Mouse (Mus musculus): ENCODE results near the gene Gm9049. TPM values are rescaled to one million over a fixed set of nuclear protein-coding genes. Genes with fewer than 3 reads are reported as not detected.
"Not testable (repeated sequence)": the region's sequence is repeated elsewhere in the genome, so short reads cannot be mapped to it uniquely, and the experiment has no call there.

The Gm9049 gene
- not detected for total RNA-seq (2021)
- long read RNA-seq, experiment 1, result 0 reads
- long read RNA-seq, experiment 2, result 0 reads

DNA sequence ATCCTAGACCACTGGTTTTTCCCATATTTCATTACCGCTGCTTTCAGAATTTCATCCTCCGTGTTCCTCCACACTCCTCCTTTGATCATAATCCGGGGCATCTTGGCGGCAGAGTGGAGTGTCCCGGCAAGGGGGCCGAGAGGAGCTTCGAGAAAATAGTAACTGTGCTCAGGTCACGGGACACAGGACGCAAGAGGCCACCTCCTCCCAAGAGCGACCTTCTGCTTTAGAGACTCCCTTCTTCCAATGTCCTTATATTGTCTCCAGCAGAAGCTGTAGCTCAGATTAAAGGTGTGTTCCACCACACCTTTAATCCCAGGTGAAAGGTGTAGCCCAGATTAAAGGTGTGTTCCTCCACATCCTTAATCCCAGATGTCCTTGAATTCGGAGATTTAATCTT lies at the start of gene Gm9049:
TSS of gene Gm9049 (minus strand) at position 101 of the 400 bp plus-strand sequence.
- DNase-seq, result not testable (repeated sequence)

DNA sequence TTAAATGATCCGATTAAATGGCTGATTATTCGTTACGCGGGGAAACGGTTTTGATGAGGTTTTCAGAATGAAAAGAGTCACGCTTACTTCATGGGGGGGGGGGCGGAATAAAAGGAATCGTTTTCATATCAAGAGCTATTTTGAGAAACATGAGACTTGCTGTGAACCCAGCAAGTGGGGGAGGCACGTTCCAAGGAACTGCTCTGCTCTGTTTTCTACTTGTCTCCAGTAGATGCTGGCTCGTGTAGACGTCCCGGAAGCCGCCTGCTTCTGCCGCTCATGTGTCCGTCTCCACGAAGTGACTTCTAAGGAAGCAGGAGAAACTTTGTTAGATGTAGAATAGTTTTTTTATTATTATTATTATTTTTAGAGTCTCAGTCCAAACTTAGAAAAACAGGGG lies 46.0 kb upstream of the Gm9049 start:
- DNase-seq, result no peak

DNA sequence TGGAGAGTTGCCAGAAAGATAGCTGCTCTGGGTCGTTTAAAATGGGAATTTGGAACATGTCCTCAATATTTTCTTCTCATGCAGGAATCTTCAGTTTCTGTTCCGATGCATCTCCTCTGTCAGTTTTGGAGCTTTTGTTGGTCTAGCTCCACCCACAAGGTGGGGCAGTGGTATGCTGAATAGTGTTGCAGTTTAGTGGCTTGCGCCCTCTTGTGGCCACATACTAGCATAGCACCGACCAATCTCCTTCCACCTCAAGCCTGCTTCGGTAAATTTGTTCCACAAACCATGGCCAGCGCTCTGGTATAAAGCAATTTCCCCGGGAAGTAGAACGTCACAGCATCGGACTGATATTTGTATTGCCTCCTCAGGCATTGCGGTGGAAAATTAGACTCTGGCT lies 16.5 kb upstream of the Gm9049 start:
- peak; percentile 71 for DNase-seq

DNA sequence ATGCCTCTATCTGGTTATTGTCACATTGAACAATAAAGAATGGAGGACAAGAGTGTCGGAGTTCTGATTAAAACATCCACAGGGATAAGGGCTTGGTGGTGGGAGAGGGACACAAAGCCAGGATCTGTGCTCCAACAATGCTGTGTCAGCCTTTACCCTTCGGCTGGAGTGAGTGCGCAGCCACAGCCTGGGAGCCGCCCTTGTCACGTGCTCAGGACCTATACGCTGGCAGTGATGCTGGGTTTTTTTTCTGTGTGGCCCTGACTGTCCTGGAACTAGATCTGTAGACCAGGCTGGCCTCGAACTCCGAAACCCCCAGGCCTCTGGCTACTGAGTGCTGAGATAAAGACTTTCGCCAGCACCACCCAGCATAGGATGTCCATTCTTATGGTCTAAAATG lies 15.6 kb upstream of the Gm9049 start:
- no peak for DNase-seq

DNA sequence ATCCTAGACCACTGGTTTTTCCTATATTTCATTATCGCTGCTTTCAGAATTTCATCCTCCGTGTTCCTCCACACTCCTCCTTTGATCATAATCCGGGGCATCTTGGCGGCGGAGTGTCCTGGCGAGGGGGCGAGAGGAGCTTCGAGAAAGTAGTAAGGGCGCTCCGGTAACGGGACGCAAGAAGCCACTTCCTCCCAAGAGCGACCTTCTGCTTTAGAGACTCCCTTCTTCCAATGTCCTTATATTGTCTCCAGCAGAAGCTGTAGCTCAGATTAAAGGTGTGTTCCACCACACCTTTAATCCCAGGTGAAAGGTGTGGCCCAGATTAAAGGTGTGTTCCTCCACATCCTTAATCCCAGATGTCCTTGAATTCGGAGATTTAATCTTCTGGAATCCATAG lies 5.3 kb downstream of the Gm9049 start, which contains the start of gene Gm9048:
TSS of gene Gm9048 (minus strand) at position 101 of the 400 bp plus-strand sequence.
- DNase-seq, result not testable (repeated sequence)

DNA sequence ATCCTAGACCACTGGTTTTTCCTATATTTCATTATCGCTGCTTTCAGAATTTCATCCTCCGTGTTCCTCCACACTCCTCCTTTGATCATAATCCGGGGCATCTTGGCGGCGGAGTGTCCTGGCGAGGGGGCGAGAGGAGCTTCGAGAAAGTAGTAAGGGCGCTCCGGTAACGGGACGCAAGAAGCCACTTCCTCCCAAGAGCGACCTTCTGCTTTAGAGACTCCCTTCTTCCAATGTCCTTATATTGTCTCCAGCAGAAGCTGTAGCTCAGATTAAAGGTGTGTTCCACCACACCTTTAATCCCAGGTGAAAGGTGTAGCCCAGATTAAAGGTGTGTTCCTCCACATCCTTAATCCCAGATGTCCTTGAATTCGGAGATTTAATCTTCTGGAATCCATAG lies 10.8 kb downstream of the Gm9049 start, which contains the start of gene Gm9046:
TSS of gene Gm9046 (minus strand) at position 101 of the 400 bp plus-strand sequence.
- not testable (repeated sequence) for DNase-seq

DNA sequence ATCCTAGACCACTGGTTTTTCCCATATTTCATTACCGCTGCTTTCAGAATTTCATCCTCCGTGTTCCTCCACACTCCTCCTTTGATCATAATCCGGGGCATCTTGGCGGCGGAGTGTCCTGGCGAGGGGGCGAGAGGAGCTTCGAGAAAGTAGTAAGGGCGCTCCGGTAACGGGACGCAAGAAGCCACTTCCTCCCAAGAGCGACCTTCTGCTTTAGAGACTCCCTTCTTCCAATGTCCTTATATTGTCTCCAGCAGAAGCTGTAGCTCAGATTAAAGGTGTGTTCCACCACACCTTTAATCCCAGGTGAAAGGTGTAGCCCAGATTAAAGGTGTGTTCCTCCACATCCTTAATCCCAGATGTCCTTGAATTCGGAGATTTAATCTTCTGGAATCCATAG lies 16.2 kb downstream of the Gm9049 start, which contains the start of gene Gm9045:
TSS of gene Gm9045 (minus strand) at position 101 of the 400 bp plus-strand sequence.
- DNase-seq, result not testable (repeated sequence)

DNA sequence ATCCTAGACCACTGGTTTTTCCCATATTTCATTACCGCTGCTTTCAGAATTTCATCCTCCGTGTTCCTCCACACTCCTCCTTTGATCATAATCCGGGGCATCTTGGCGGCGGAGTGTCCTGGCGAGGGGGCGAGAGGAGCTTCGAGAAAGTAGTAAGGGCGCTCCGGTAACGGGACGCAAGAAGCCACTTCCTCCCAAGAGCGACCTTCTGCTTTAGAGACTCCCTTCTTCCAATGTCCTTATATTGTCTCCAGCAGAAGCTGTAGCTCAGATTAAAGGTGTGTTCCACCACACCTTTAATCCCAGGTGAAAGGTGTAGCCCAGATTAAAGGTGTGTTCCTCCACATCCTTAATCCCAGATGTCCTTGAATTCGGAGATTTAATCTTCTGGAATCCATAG lies 21.6 kb downstream of the Gm9049 start, which contains the start of gene Gm9044:
TSS of gene Gm9044 (minus strand) at position 101 of the 400 bp plus-strand sequence.
- not testable (repeated sequence) for DNase-seq

DNA sequence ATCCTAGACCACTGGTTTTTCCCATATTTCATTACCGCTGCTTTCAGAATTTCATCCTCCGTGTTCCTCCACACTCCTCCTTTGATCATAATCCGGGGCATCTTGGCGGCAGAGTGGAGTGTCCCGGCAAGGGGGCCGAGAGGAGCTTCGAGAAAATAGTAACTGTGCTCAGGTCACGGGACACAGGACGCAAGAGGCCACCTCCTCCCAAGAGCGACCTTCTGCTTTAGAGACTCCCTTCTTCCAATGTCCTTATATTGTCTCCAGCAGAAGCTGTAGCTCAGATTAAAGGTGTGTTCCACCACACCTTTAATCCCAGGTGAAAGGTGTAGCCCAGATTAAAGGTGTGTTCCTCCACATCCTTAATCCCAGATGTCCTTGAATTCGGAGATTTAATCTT lies 27.0 kb downstream of the Gm9049 start, which contains the start of gene Gm9040:
TSS of gene Gm9040 (minus strand) at position 101 of the 400 bp plus-strand sequence.
- DNase-seq, result not testable (repeated sequence)

DNA sequence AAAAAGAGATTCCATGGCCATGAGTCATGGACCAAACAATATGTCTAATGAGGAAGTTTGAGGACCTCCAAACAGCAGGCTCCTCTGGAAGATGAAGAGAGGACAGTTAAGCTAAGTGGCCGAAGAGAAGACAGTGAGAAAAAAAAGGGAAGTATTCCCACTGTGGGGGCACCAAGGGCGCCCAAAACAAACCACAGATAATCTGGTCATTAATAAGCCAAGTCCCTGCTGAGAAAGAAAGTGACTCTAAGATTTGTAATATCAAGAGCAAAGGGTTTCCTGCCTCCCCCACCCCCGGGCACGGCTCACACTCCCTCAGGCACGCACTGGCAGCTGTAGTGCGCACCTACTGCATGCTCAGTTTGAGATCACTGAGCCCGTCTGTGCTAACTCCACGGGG lies 34.9 kb downstream of the Gm9049 start:
- DNase-seq, result no peak

DNA sequence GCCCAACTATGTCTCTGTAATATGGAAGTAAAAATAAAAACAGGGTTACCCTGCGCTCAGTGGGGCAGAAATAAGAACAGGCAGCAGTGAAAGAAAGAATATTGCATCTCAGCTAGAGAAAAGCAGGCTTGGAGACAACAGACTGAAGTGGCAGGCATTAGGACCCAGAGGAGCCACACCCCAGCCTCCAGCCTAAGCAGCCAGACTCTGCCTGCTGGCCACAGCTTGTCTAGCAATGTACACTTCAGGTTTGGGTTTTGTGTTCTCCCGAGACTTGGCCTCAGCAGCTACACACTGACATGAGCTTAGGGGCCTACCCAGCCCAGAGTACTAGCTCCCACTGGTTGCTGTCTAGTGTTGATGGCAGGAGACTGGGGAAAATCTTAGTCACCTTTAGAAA lies 51.8 kb downstream of the Gm9049 start:
- DNase-seq, result not testable (repeated sequence)

Other genes starting within 250 kb of the Gm9049 start
- gene Mdm1, start 212.3 kb downstream of the Gm9049 start, total RNA-seq (2021), result 1 to 10 TPM; 1.5 to 2.5 TPM
- not detected for gene Il22, start 149.2 kb downstream of the Gm9049 start, total RNA-seq (2021)
- gene Gm32717, start 113.3 kb downstream of the Gm9049 start, total RNA-seq (2021), result under 1 TPM; 0.38 to 0.54 TPM
- gene Gm32802, start 95.4 kb downstream of the Gm9049 start, total RNA-seq (2021), result under 1 TPM; 0.38 to 0.54 TPM
- gene Iltifb, start 59.1 kb downstream of the Gm9049 start, total RNA-seq (2021), result not detected
- not detected for gene Gm9040, start 27.1 kb downstream of the Gm9049 start, total RNA-seq (2021)
- not detected for gene Gm9044, start 21.7 kb downstream of the Gm9049 start, total RNA-seq (2021)
- not detected for gene Gm9045, start 16.3 kb downstream of the Gm9049 start, total RNA-seq (2021)
- gene Gm9046, start 10.8 kb downstream of the Gm9049 start, total RNA-seq (2021), result not detected
- gene Gm9048, start 5.4 kb downstream of the Gm9049 start, total RNA-seq (2021), result not detected
- gene Ifng, start 86.9 kb upstream of the Gm9049 start, total RNA-seq (2021), result not detected